Mouse (Mus musculus) erythroblast, embryonic 14.5 days (primary cell): Measurements from ENCODE around the gene Eprs.

Experiments used
- GATA1 ChIP-seq: IDR thresholded peaks from 2 replicates; pipeline ENCODE4 v1.6.1; 2012; ENCODE audit warnings: low read length, inconsistent platforms, mixed read lengths
- TAL1 ChIP-seq: IDR thresholded peaks from 3 replicates; pipeline ENCODE4 v1.6.1; 2012; ENCODE audit warnings: low read length, inconsistent platforms, mixed read lengths

DNA sequence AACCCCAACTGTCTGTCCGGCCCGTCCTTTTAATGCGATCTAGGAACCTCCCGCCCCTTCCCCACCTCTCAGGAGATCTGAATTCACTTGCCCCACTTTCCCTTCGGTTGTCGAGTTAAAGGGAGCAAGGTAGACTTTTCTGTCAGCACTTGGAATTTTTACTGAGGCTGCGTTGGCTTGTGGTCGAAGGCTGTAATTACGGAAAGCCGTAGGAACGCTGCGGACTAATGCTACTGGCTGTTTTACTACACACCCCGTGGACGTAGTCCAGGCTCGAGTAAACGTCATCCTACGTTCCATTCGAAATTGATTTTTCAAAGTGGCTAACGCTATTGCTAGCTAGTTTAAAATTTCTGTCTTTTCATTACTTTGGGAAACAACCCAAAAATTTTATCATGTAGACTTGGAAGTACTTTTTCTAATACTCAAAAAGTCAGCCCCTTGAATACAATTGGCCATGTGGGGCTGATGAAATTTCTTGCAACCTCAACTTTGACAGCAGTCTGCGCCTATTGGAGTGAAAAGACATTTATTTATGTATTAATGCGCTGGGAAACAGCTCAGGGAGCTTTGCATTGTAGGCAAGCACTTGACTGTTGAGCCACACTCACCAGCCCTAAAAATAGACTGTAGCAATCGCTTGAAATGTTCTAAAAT lies 810 bp downstream of the Eprs start:
- TF ChIP-seq TAL1, result no peak
- no peak for TF ChIP-seq GATA1
